Mouse (Mus musculus) hindbrain, embryonic 14.5 days (tissue): ENCODE measurements around the gene Ppa1. TPM values are rescaled to one million over a fixed set of nuclear protein-coding genes. Genes with fewer than 3 reads are reported as not detected.

Experiments
- ATAC-seq: fragments of 200-750 bp; cut with Nextera tagmentation; 2 replicates; pipeline ENCODE4 v1.8.0; 2017; ENCODE audit warnings: moderate number of reproducible peaks, mild to moderate bottlenecking, moderate TSS enrichment, moderate library complexity; ENCODE audit not compliant: low FRiP score
- DNase-seq: peaks from one replicate; pipeline ENCODE4 v3.0.0-alpha.2; 2015; ENCODE audit warnings: low spot score
- H3K27ac ChIP-seq: fragments of 300-500 bp; sonication (generic); 2 replicates; pipeline ENCODE4 v1.5.1; 2014; ENCODE audit warnings: mild to moderate bottlenecking, moderate library complexity
- H3K27me3 ChIP-seq: fragments of 300-500 bp; sonication (generic); 2 replicates; pipeline ENCODE4 v1.6.1; 2014; ENCODE audit warnings: mild to moderate bottlenecking, low read length, mixed read lengths; ENCODE audit not compliant: control insufficient read depth, insufficient read depth
- H3K36me3 ChIP-seq: fragments of 300-500 bp; sonication (generic); replicated peaks from 2 replicates; pipeline ENCODE4 v1.6.1; 2014; ENCODE audit not compliant: control insufficient read depth, insufficient read depth
- H3K4me1 ChIP-seq: fragments of 300-500 bp; sonication (generic); replicated peaks from 2 replicates; pipeline ENCODE4 v1.6.1; 2014; ENCODE audit warnings: antibody characterized with exemption, low read length, mixed read lengths; ENCODE audit not compliant: control insufficient read depth, insufficient read depth
- H3K4me2 ChIP-seq: fragments of 300-500 bp; sonication (generic); replicated peaks from 2 replicates; pipeline ENCODE4 v1.6.1; 2014; ENCODE audit warnings: mild to moderate bottlenecking, moderate library complexity
- H3K4me3 ChIP-seq: fragments of 300-500 bp; sonication (generic); replicated peaks from 2 replicates; pipeline ENCODE4 v1.5.1; 2014; ENCODE audit warnings: mild to moderate bottlenecking, low read length
- H3K9ac ChIP-seq: fragments of 300-500 bp; sonication (generic); 2 replicates; pipeline ENCODE4 v1.6.1; 2014
- H3K9me3 ChIP-seq: fragments of 300-500 bp; sonication (generic); 2 replicates; pipeline ENCODE4 v1.6.1; 2016; ENCODE audit warnings: low read length; ENCODE audit not compliant: control insufficient read depth
- WGBS: fragments of 180-500 bp; shearing (Covaris S2); extraction: QIAGEN DNeasy Blood & Tissue Kit; methylation state at CpG from one replicate; pipeline ENCODE4 v1.1.7; 2014; 5-methylcytosine and 5-hydroxymethylcytosine counted together
- polyA plus RNA-seq: library from polyadenylated mRNA; unstranded; fragments of >200 nt; fragmentation: Nextera tagmentation; extraction: Ambion mirVana; gene quantifications from 2 replicates; pipeline ENCODE4 v1.2.1, GENCODE M21; 2014

Ppa1 gene
- polyA plus RNA-seq, 1 experiment from 2014 or later, result 191 TPM

DNA sequence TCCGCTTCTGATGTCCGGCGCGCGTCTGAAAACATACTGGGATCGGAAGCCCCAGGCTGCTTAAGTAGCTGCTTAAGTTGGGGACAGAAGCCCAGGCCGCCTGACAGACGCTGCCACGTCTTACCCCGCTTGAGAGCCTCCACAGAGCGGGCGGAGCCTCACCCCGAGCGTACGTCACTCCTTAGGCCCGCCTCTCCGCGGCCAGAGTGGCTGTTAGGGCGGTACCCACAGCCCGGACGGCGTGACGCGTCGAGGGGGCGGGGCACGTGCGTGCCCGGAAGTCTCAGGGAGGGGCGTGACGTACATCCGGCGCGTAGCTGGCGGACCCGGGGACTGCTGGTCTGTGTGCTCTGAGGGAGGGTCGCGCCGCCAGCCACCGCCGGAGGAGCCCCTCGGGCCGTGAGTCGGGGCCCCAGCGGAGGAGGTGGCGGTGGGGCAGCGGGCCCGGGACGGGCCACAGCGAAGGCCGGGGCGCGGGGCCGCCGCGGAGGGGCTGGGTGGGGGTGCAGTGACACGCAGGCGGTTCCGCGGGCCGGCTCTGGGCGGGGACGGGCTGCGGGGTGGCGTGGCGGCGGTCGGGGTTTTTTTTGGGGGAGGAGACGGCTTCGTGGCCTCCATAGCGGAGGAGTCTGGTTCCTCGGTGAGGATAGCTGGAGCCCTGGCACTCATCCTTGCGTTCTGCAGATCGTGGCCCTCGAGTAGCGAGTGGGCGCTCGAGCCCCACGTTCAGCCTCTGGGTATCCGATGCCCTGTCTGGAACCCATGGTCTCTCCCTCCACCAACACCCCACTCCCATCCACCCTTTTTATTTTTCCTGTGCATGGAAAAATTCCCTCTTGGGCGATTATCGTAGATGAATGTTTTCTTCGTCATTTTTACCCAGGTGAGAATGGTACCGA is 31.9 kb downstream of the Ppa1 start, which contains the start of gene Sar1a:
TSS of gene Sar1a (plus strand) at position 285 of the 899 bp plus-strand sequence.
- H3K4me2 ChIP-seq, result peak within 1 kb of the TSS; percentile 95
- ATAC-seq (peak; percentile 100), DNase-seq (peak; percentile 99)
- WGBS, result under 1% methylated on average over 67 of the region's 84 CpGs
- no peaks in the 10 kb centered on the region for H3K27me3 ChIP-seq
- peak within 1 kb of the TSS; percentile 94 for H3K9ac ChIP-seq
- peaks cover 13% of the 10 kb centered on the region for H3K4me1 ChIP-seq
- peak within 1 kb of the TSS; percentile 93 for H3K4me3 ChIP-seq
- H3K36me3 ChIP-seq, result peaks cover 21% of the 10 kb centered on the region
- peak within 1 kb of the TSS; percentile 84 for H3K27ac ChIP-seq
- H3K9me3 ChIP-seq, result no peaks in the 10 kb centered on the region

GRCm38 (mm10) chr10:61689405-61689804 is 41.1 kb downstream of the Ppa1 start:
- Histone ChIP-seq H3K4me3 (no peak overlapping the region), H3K36me3 (peaks cover 90% of the 10 kb centered on the region), H3K27ac (no peak overlapping the region), H3K27me3 (no peaks in the 10 kb centered on the region), H3K9me3 (no peaks in the 10 kb centered on the region), H3K4me1 (no peaks in the 10 kb centered on the region), H3K4me2 (no peak overlapping the region), H3K9ac (no peak overlapping the region)
- no peak for ATAC-seq
- WGBS, result 90% methylated on average over 8 of the region's 8 CpGs
- DNase-seq, result no peak

GRCm38 (mm10) chr10:61693563-61693962 is 45.2 kb downstream of the Ppa1 start:
- H3K4me1 ChIP-seq, result peaks cover 17% of the 10 kb centered on the region
- H3K36me3 ChIP-seq, result peaks cover 51% of the 10 kb centered on the region
- 79% methylated on average over 4 of the region's 4 CpGs for WGBS
- H3K27ac ChIP-seq, result no peak overlapping the region
- no peak overlapping the region for H3K4me2 ChIP-seq
- no peaks in the 10 kb centered on the region for H3K27me3 ChIP-seq
- no peak overlapping the region for H3K9ac ChIP-seq
- DNase-seq (no peak), ATAC-seq (no peak)
- H3K9me3 ChIP-seq, result no peaks in the 10 kb centered on the region
- no peak overlapping the region for H3K4me3 ChIP-seq

DNA sequence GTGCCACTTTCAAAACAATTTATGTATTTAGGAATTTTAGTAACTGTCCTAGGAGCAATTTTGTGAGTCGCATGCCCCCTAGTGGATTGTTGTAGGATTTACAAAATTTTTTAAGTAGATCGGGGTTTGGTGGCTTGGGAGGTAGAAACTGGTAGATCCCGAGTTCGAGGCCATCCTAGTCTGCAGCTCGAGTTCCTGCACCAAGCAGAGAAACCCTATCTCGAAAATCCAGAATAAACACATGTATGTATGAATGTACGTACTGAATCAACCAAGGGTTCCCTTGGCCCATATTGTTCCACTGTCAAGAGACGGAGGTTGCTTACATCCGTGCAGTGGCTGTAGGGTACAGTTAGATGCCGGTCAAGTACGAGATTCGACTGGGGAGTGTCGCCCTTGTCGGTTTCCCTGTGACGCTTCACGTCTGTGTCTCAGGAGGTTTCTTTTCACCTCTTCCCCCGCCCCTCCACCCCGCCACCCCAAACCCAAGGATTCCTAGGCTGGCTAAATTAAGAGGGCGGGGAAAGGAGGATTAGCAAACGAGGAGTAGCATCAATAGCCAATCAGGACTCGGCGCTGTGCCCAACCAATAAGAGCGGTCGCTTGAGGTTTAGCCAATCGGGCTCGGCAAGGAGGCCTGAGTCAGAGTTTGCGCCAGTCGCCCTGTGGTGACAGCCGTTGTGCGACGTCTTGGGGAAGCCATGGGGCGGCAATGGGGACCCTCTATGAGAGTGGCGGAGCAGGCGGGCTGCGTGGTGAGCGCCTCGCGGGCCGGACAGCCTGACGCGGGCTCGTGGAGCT is 46.7 kb downstream of the Ppa1 start, which contains the start of gene Tysnd1:
TSS of gene Tysnd1 (plus strand) at position 645 of the 801 bp plus-strand sequence.
- H3K36me3 ChIP-seq, result peaks cover 42% of the 10 kb centered on the region
- H3K9ac ChIP-seq, result peak within 1 kb of the TSS; percentile 79
- no peaks in the 10 kb centered on the region for H3K9me3 ChIP-seq
- peak within 1 kb of the TSS; percentile 75 for H3K27ac ChIP-seq
- peak within 1 kb of the TSS; percentile 98 for H3K4me3 ChIP-seq
- H3K4me1 ChIP-seq, result peaks cover 17% of the 10 kb centered on the region
- DNase-seq, result peak; percentile 97
- H3K27me3 ChIP-seq, result no peaks in the 10 kb centered on the region
- peak within 1 kb of the TSS; percentile 100 for H3K4me2 ChIP-seq
- peak; percentile 97 for ATAC-seq
- 1% methylated on average over 42 of the region's 42 CpGs for WGBS

DNA sequence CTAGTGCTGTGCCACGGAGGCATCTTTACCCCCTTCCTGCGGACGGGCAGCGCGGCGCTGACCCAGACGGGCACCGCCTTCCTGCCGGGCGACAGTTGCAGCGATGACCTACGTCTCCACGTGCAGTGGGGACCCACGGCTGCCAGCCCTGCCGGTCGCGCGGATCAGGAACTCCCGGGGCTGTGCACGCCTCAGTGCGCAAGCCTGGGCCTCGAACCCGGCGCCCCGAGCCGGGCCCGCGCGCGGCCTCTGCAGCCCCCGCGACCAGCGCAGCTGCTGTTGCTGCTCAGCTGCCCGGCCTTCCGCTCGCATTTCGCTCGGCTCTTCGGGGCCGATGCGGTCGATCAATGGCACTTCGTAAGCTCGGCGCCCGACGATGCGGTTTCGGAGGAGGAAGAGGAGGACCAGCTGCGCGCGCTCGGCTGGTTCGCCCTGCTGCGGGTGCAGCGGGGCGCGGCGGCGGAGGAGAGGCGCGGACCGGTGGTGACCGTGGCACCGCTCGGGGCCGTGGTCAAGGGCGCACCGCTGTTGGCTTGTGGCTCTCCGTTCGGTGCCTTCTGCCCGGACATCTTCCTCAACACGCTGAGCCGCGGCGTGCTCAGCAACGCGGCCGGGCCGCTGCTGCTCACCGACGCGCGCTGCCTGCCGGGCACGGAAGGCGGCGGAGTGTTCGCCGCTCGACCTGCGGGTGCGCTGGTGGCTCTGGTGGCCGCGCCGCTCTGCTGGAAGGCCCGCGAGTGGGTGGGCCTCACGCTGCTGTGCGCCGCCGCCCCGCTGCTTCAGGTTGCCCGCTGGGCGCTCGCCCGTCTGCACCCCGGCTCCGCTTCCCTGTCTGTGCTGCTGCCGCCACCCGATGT is 47.6 kb downstream of the Ppa1 start:
- ATAC-seq, result peak; percentile 64; the same call in 1 of the 2 replicates
- no peak for DNase-seq
- Histone ChIP-seq H3K4me2 (peak overlapping the region; percentile 100), H3K4me3 (peak overlapping the region; percentile 98), H3K9me3 (no peaks in the 10 kb centered on the region), H3K9ac (peak overlapping the region; percentile 79), H3K4me1 (peaks cover 17% of the 10 kb centered on the region), H3K27ac (peak overlapping the region; percentile 59; the same call in 1 of the 2 replicates), H3K27me3 (no peaks in the 10 kb centered on the region), H3K36me3 (peaks cover 33% of the 10 kb centered on the region)
- under 1% methylated on average over 97 of the region's 111 CpGs for WGBS

DNA sequence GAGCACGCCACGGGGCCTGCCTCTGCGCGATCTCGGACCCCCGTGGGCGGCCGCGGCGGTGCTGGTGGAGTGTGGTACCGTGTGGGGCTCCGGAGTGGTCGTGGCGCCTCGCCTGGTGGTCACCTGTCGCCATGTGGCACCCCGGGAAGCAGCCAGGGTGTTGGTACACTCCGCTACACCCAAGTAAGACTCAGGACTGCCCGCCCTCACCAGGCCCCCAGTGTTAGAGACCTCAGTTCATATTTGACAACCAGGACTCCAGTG is 48.1 kb downstream of the Ppa1 start:
- no peak for ATAC-seq
- Histone ChIP-seq H3K9ac (peak overlapping the region; percentile 79), H3K9me3 (no peaks in the 10 kb centered on the region), H3K4me1 (peaks cover 17% of the 10 kb centered on the region), H3K36me3 (peaks cover 28% of the 10 kb centered on the region), H3K4me2 (peak overlapping the region; percentile 100), H3K4me3 (peak overlapping the region; percentile 98), H3K27ac (no peak overlapping the region), H3K27me3 (no peaks in the 10 kb centered on the region)
- no peak for DNase-seq
- WGBS, result 15% methylated on average over 19 of the region's 19 CpGs

DNA sequence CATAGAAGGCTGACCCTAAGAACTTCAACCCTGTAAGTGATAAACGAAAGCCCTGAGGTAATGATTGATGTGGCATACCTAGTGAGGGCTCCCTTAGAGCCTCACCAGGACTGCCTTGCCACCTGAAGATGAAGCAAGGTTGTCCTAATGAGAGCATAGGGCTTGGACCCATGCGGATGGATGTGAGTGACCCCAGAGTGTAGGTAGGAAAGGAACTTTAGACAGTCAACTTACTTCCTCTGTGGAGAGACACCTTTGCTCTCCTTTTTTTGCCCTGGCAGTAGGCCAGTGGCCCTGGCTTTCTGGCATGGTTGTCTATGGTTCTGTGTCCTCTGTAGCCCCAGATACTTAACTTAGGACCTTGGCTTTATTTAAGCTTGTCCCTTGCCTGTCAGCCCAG is 48.7 kb downstream of the Ppa1 start:
- Histone ChIP-seq H3K36me3 (peaks cover 28% of the 10 kb centered on the region), H3K9me3 (no peaks in the 10 kb centered on the region), H3K4me1 (peaks cover 17% of the 10 kb centered on the region), H3K27me3 (no peaks in the 10 kb centered on the region), H3K4me3 (peak overlapping the region; percentile 98), H3K9ac (peak overlapping the region; percentile 79; the same call in 1 of the 2 replicates), H3K27ac (no peak overlapping the region), H3K4me2 (peak overlapping the region; percentile 100)
- WGBS, result 82% methylated on average over 2 of the region's 2 CpGs
- DNase-seq (no peak), ATAC-seq (no peak)

DNA sequence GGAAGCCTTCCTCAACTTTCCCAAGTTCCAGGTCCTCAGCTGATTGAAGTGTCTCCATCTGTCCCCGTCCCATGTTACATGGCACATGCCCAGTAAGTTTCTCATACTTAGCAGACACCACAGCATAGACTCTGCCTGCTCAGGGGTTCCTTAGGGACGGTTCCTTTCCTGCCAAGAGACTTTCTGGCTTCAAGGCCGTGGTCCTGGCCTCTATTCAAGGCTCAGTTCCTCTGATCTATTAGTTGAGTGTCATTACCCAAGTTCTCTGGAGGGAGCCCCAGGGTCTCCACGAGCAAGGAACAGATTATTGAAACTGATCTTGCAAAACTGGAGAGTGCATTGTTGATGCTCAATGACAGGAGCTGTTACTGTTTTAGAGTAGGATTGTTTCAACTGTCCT is 56.3 kb downstream of the Ppa1 start:
- ATAC-seq (no peak), DNase-seq (no peak)
- no peak overlapping the region for H3K27ac ChIP-seq
- H3K27me3 ChIP-seq, result no peaks in the 10 kb centered on the region
- H3K9me3 ChIP-seq, result no peaks in the 10 kb centered on the region
- H3K4me1 ChIP-seq, result no peaks in the 10 kb centered on the region
- no peak overlapping the region for H3K4me2 ChIP-seq
- 82% methylated on average over 4 of the region's 4 CpGs for WGBS
- H3K9ac ChIP-seq, result no peak overlapping the region
- H3K4me3 ChIP-seq, result no peak overlapping the region
- peaks cover 16% of the 10 kb centered on the region for H3K36me3 ChIP-seq
